Mouse (Mus musculus) C2C12 (cell line): ENCODE measurements around the gene Nlk. TPM values are rescaled to one million over a fixed set of nuclear protein-coding genes. Genes with fewer than 3 reads are reported as not detected.
A peak's percentile ranks its signal among the peaks of the same experiment; 100 is the strongest.

ENCODE experiments used
- H3K27me3 ChIP-seq: one replicate; pipeline ENCODE4 v1.6.1; 2011; ENCODE audit not compliant: control insufficient read depth, insufficient read depth, insufficient read length
- H3K36me3 ChIP-seq: one replicate; pipeline ENCODE4 v1.6.1; 2011; ENCODE audit not compliant: control insufficient read depth, insufficient read depth
- H3K4me3 ChIP-seq: one replicate; pipeline ENCODE4 v1.5.1; 2011; ENCODE audit warnings: mild to moderate bottlenecking, control low read depth; ENCODE audit not compliant: poor library complexity, insufficient read depth, severe bottlenecking
- H3K79me2 ChIP-seq: one replicate; pipeline ENCODE4 v1.6.1; 2011; ENCODE audit not compliant: control insufficient read depth, insufficient read depth
- H3K79me3 ChIP-seq: one replicate; pipeline ENCODE4 v1.6.1; 2011; ENCODE audit warnings: low read depth, control low read depth
- H3ac ChIP-seq: one replicate; pipeline ENCODE3; 2011; ENCODE audit warnings: low read depth; ENCODE audit not compliant: control insufficient read depth, insufficient read length
- CEBPB ChIP-seq: IDR thresholded peaks from one replicate; pipeline ENCODE4 v1.6.1; 2011; ENCODE audit warnings: low read depth, mild to moderate bottlenecking, control low read depth, moderate library complexity
- CTCF ChIP-seq: IDR thresholded peaks from one replicate; pipeline ENCODE4 v1.5.1; 2011; ENCODE audit not compliant: control insufficient read depth, insufficient read depth, insufficient read length
- FOSL1 ChIP-seq: IDR thresholded peaks from one replicate; pipeline ENCODE4 v1.8.0; 2011; ENCODE audit warnings: mild to moderate bottlenecking, low read length; ENCODE audit not compliant: poor library complexity, insufficient read depth, severe bottlenecking
- MAX ChIP-seq: IDR thresholded peaks from one replicate; pipeline ENCODE4 v1.6.1; 2011; ENCODE audit warnings: mild to moderate bottlenecking, control low read depth
- MYOD1 ChIP-seq: IDR thresholded peaks from one replicate; pipeline ENCODE4 v1.6.1; 2011; ENCODE audit warnings: low read depth; ENCODE audit not compliant: control insufficient read depth, insufficient read length
- MYOG ChIP-seq: IDR thresholded peaks from one replicate; pipeline ENCODE4 v1.6.1; 2011; ENCODE audit not compliant: control insufficient read depth, insufficient read length; ENCODE audit errors: extremely low read depth
- USF1 ChIP-seq: IDR thresholded peaks from one replicate; pipeline ENCODE4 v1.6.1; 2011; ENCODE audit warnings: low read depth, mild to moderate bottlenecking, control low read depth, moderate library complexity
- polyA plus RNA-seq: library from polyadenylated mRNA; unstranded; fragments of >200 nt; fragmentation: generic; extraction: Trizol; gene quantifications from one replicate; pipeline ENCODE4 v1.2.1, GENCODE M21; 2012; ENCODE audit warnings: missing spikeins

Gene Nlk
- polyA plus RNA-seq, 1 experiment: 5.9 TPM

- peaks cover 43% of the 10 kb centered on the region for H3K36me3 ChIP-seq
- H3ac ChIP-seq: no peak overlapping the region
- TF ChIP-seq USF1: peak; percentile 36
- no peak for TF ChIP-seq MYOD1
- TF ChIP-seq CTCF: no peak
- no peaks in the 10 kb centered on the region for H3K79me2 ChIP-seq
- no peaks in the 10 kb centered on the region for H3K79me3 ChIP-seq
- H3K4me3 ChIP-seq: no peak overlapping the region
- H3K27me3 ChIP-seq: no peaks in the 10 kb centered on the region
Measured at GRCm38 (mm10) chr11:78571854-78572253, 125.3 kb downstream of the Nlk start.

GRCm38 (mm10) chr11:78571441-78571840 lies 125.7 kb downstream of the Nlk start:
- Histone ChIP-seq H3ac (no peak overlapping the region), H3K79me2 (no peaks in the 10 kb centered on the region), H3K79me3 (no peaks in the 10 kb centered on the region), H3K36me3 (peaks cover 44% of the 10 kb centered on the region), H3K27me3 (no peaks in the 10 kb centered on the region), H3K4me3 (no peak overlapping the region)
- TF ChIP-seq MAX (no peak), MYOD1 (no peak), CEBPB (no peak), FOSL1 (no peak), CTCF (no peak), MYOG (no peak), USF1 (no peak)

GRCm38 (mm10) chr11:78569806-78570205 lies 127.4 kb downstream of the Nlk start:
- H3K27me3 ChIP-seq: no peaks in the 10 kb centered on the region
- H3K36me3 ChIP-seq: peaks cover 45% of the 10 kb centered on the region
- no peak overlapping the region for H3ac ChIP-seq
- H3K4me3 ChIP-seq: no peak overlapping the region
- no peaks in the 10 kb centered on the region for H3K79me2 ChIP-seq
- TF ChIP-seq CTCF (no peak), MAX (no peak), FOSL1 (no peak), MYOD1 (no peak), MYOG (no peak), CEBPB (no peak), USF1 (no peak)
- no peaks in the 10 kb centered on the region for H3K79me3 ChIP-seq

DNA sequence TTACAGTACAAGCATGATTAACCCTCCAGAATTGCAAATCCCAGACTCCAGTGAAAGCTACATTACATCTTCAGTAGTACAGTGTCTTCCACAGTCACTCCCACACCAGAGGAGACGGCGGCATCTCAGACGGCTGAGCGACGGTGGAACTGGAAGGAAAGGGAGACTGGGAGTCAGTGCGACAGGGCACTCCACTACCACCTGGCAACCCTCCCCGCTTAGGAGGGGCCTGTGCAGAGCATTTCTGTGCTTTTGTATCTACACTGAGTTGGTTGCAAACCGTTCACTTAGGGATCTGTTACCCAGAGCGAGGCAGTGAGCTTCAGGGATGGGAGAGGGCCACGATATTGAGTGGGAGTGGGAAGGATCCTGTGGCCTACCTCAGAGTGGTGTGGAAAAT lies 128.3 kb downstream of the Nlk start:
- no peak overlapping the region for H3ac ChIP-seq
- no peaks in the 10 kb centered on the region for H3K79me3 ChIP-seq
- H3K36me3 ChIP-seq: peaks cover 42% of the 10 kb centered on the region
- H3K4me3 ChIP-seq: no peak overlapping the region
- H3K79me2 ChIP-seq: no peaks in the 10 kb centered on the region
- no peaks in the 10 kb centered on the region for H3K27me3 ChIP-seq
- TF ChIP-seq MYOD1 (peak; percentile 60), USF1 (no peak)

DNA sequence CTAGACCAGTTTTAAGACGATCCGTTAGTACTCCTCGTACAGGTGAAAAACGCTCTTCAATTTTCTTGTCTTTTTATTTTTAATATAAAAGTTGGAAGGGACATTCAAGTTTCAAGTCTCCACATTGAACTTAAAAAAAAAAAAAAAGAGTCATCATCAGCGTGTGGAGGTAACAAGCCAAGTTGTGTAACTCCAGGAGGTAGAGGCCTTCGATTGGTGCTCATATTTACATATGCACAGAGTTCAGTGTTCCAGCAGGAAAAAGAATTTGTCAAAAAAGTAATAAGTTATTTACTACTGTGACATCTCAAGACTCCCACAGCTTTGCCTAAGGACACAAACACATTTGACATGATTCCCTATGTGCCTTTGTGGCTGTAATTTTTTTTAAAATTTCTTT lies 129.6 kb downstream of the Nlk start:
- Histone ChIP-seq H3K79me2 (no peaks in the 10 kb centered on the region), H3K4me3 (no peak overlapping the region), H3K36me3 (peaks cover 40% of the 10 kb centered on the region), H3ac (no peak overlapping the region), H3K27me3 (no peaks in the 10 kb centered on the region), H3K79me3 (no peaks in the 10 kb centered on the region)
- no peak for TF ChIP-seq CTCF
- no peak for TF ChIP-seq MAX
- no peak for TF ChIP-seq FOSL1
- no peak for TF ChIP-seq MYOD1
- no peak for TF ChIP-seq MYOG
- TF ChIP-seq CEBPB: no peak
- TF ChIP-seq USF1: no peak

DNA sequence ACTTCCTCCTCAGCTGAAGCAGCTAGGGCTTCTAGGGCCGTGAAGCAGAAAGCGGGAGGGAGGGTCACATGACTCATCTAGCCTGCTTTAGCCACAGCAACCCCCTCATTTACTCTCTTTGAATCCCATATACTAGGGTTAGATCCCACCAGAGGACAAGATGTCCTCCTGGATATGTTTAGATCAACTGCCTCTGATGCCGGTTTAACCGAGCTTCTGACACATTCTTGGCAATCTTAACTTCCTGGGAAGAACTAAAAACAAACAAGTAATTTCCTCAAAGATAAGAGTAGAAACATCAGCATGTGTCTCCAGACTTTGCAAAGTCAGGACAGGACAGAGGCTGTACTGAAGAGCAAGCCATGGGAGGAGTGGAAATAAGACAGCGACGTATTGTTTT lies 130.4 kb downstream of the Nlk start:
- Histone ChIP-seq H3K4me3 (no peak overlapping the region), H3K79me2 (no peaks in the 10 kb centered on the region), H3K36me3 (peaks cover 37% of the 10 kb centered on the region), H3K79me3 (no peaks in the 10 kb centered on the region), H3K27me3 (no peaks in the 10 kb centered on the region), H3ac (no peak overlapping the region)
- no peak for TF ChIP-seq MAX
- peak; percentile 48 for TF ChIP-seq USF1
